Mouse (Mus musculus) embryonic facial prominence, embryonic 14.5 days (tissue): ENCODE measurements at regions not wholly inside any gene's neighbourhood (a gene's known extent, or its start where the extent isn't known, plus 50 kb on each side); places are given as distances from the start of the nearest gene placed in this dataset.
A peak's percentile ranks its signal among the peaks of the same experiment; 100 is the strongest.

ENCODE experiments used
- ATAC-seq: fragments of 200-750 bp; cut with Nextera tagmentation; 2 replicates; pipeline ENCODE4 v1.8.0; 2017; ENCODE audit warnings: low read depth, moderate number of reproducible peaks, moderate TSS enrichment
- DNase-seq: peaks from one replicate; pipeline ENCODE4 v3.0.0-alpha.2; 2015; ENCODE audit warnings: low spot score
- H3K27ac ChIP-seq: fragments of 300-500 bp; sonication (generic); replicated peaks from 2 replicates; pipeline ENCODE4 v1.5.1; 2014; ENCODE audit warnings: low read depth, mild to moderate bottlenecking, low read length, moderate library complexity
- H3K27me3 ChIP-seq: fragments of 300-500 bp; sonication (generic); replicated peaks from 2 replicates; pipeline ENCODE4 v1.6.1; 2014; ENCODE audit warnings: low read length; ENCODE audit not compliant: control insufficient read depth, insufficient read depth
- H3K36me3 ChIP-seq: fragments of 300-500 bp; sonication (generic); 2 replicates; pipeline ENCODE4 v1.6.1; 2014; ENCODE audit warnings: low read length, mixed read lengths; ENCODE audit not compliant: control insufficient read depth, insufficient read depth
- H3K4me1 ChIP-seq: fragments of 300-500 bp; sonication (generic); 2 replicates; pipeline ENCODE4 v1.6.1; 2014; ENCODE audit warnings: antibody characterized with exemption, low read length; ENCODE audit not compliant: control insufficient read depth, insufficient read depth
- H3K4me2 ChIP-seq: fragments of 300-500 bp; sonication (generic); 2 replicates; pipeline ENCODE4 v1.6.1; 2014; ENCODE audit warnings: low read depth, mild to moderate bottlenecking, low read length, moderate library complexity, mixed read lengths
- H3K4me3 ChIP-seq: fragments of 300-500 bp; sonication (generic); 2 replicates; pipeline ENCODE4 v1.5.1; 2014; ENCODE audit warnings: low read depth, mild to moderate bottlenecking, low read length
- H3K9ac ChIP-seq: fragments of 300-500 bp; sonication (generic); 2 replicates; pipeline ENCODE4 v1.6.1; 2014; ENCODE audit warnings: low read depth, mild to moderate bottlenecking, low read length, moderate library complexity, mixed read lengths
- H3K9me3 ChIP-seq: fragments of 300-500 bp; sonication (generic); 2 replicates; pipeline ENCODE4 v1.6.1; 2016; ENCODE audit warnings: low read length; ENCODE audit not compliant: control insufficient read depth
- whole genome bisulfite sequencing: fragments of 180-500 bp; shearing (Covaris S2); extraction: QIAGEN DNeasy Blood & Tissue Kit; methylation state at CpG from one replicate; pipeline ENCODE4 v1.1.7; 2014; 5-methylcytosine and 5-hydroxymethylcytosine counted together

GRCm38 (mm10) chr6:100939042-100939441, 105.6 kb downstream of the Ppp4r2 start:
- peak; percentile 85 for DNase-seq
- Histone ChIP-seq H3K27me3 (no peaks in the 10 kb centered on the region), H3K9ac (no peak overlapping the region), H3K4me3 (no peak overlapping the region), H3K4me2 (peak overlapping the region; percentile 2; the same call in 1 of the 2 replicates), H3K27ac (no peak overlapping the region), H3K4me1 (peaks cover 6% of the 10 kb centered on the region; the same call in 1 of the 2 replicates), H3K36me3 (no peaks in the 10 kb centered on the region), H3K9me3 (no peaks in the 10 kb centered on the region)
- WGBS: 44% methylated on average over 12 of the region's 12 CpGs
- peak; percentile 78 for ATAC-seq

- peaks cover 6% of the 10 kb centered on the region; the same call in 1 of the 2 replicates for H3K4me1 ChIP-seq
- H3K4me2 ChIP-seq: no peak overlapping the region
- ATAC-seq (no peak), DNase-seq (no peak)
- no peak overlapping the region for H3K27ac ChIP-seq
- no peak overlapping the region for H3K4me3 ChIP-seq
- no peak overlapping the region for H3K9ac ChIP-seq
- WGBS: 72% methylated on average over 5 of the region's 5 CpGs
- no peaks in the 10 kb centered on the region for H3K27me3 ChIP-seq
- H3K36me3 ChIP-seq: no peaks in the 10 kb centered on the region
- H3K9me3 ChIP-seq: no peaks in the 10 kb centered on the region
These were observed 106.3 kb downstream of the Ppp4r2 start for GRCm38 (mm10) chr6:100939766-100940165.

- no peak overlapping the region for H3K4me2 ChIP-seq
- no peak for ATAC-seq
- H3K4me1 ChIP-seq: peaks cover 6% of the 10 kb centered on the region; the same call in 1 of the 2 replicates
- H3K9ac ChIP-seq: no peak overlapping the region
- no peak overlapping the region for H3K4me3 ChIP-seq
- no peaks in the 10 kb centered on the region for H3K36me3 ChIP-seq
- H3K27me3 ChIP-seq: no peaks in the 10 kb centered on the region
- no peaks in the 10 kb centered on the region for H3K9me3 ChIP-seq
- no peak overlapping the region for H3K27ac ChIP-seq
- no peak for DNase-seq
- 75% methylated on average over 2 of the region's 2 CpGs for WGBS
These were observed 108.3 kb downstream of the Ppp4r2 start for GRCm38 (mm10) chr6:100941686-100942085.

- DNase-seq (no peak), ATAC-seq (no peak)
- Histone ChIP-seq H3K9me3 (no peaks in the 10 kb centered on the region), H3K4me3 (no peak overlapping the region), H3K27ac (no peak overlapping the region), H3K9ac (no peak overlapping the region), H3K4me2 (no peak overlapping the region), H3K4me1 (peaks cover 8% of the 10 kb centered on the region; the same call in 1 of the 2 replicates), H3K27me3 (no peaks in the 10 kb centered on the region), H3K36me3 (no peaks in the 10 kb centered on the region)
- 82% methylated on average over 6 of the region's 6 CpGs for WGBS
These were observed 109.5 kb downstream of the Ppp4r2 start for GRCm38 (mm10) chr6:100942956-100943355.

GRCm38 (mm10) chr6:100945796-100946195, 112.4 kb downstream of the Ppp4r2 start:
- Histone ChIP-seq H3K9ac (no peak overlapping the region), H3K27me3 (no peaks in the 10 kb centered on the region), H3K4me1 (0 out of 2 replicates have a peak, but pooled peaks cover 3% of the 10 kb centered on the region), H3K27ac (no peak overlapping the region), H3K4me2 (no peak overlapping the region), H3K9me3 (no peaks in the 10 kb centered on the region), H3K4me3 (no peak overlapping the region), H3K36me3 (no peaks in the 10 kb centered on the region)
- DNase-seq (peak; percentile 17), ATAC-seq (no peak)
- WGBS: 76% methylated on average over 2 of the region's 2 CpGs

- ATAC-seq: no peak
These were observed 114.9 kb downstream of the Ppp4r2 start for GRCm38 (mm10) chr6:100948340-100948739.

GRCm38 (mm10) chr6:100951646-100952045, 118.2 kb downstream of the Ppp4r2 start:
- no peaks in the 10 kb centered on the region for H3K27me3 ChIP-seq

More at GRCm38 (mm10) chr6:100948340-100948739, 114.9 kb downstream of the Ppp4r2 start:
- Histone ChIP-seq H3K9ac (no peak overlapping the region), H3K27ac (no peak overlapping the region), H3K4me1 (0 out of 2 replicates have a peak, but pooled peaks cover 3% of the 10 kb centered on the region), H3K4me3 (no peak overlapping the region), H3K36me3 (no peaks in the 10 kb centered on the region), H3K4me2 (no peak overlapping the region), H3K27me3 (no peaks in the 10 kb centered on the region), H3K9me3 (no peaks in the 10 kb centered on the region)
- 44% methylated on average over 7 of the region's 7 CpGs for WGBS
- DNase-seq: no peak

GRCm38 (mm10) chr6:100952470-100952869, 119.0 kb downstream of the Ppp4r2 start:
- no peak for ATAC-seq
- Histone ChIP-seq H3K4me2 (no peak overlapping the region), H3K9ac (no peak overlapping the region), H3K27me3 (no peaks in the 10 kb centered on the region), H3K27ac (no peak overlapping the region), H3K9me3 (no peaks in the 10 kb centered on the region), H3K36me3 (no peaks in the 10 kb centered on the region), H3K4me3 (no peak overlapping the region), H3K4me1 (0 out of 2 replicates have a peak, but pooled peaks cover 3% of the 10 kb centered on the region)
- no peak for DNase-seq

More at GRCm38 (mm10) chr6:100951646-100952045, 118.2 kb downstream of the Ppp4r2 start:
- H3K9ac ChIP-seq: no peak overlapping the region
- H3K4me3 ChIP-seq: no peak overlapping the region
- no peak overlapping the region for H3K27ac ChIP-seq
- 86% methylated on average over 5 of the region's 5 CpGs for WGBS
- no peaks in the 10 kb centered on the region for H3K9me3 ChIP-seq
- ATAC-seq (no peak), DNase-seq (no peak)
- no peaks in the 10 kb centered on the region for H3K36me3 ChIP-seq
- no peak overlapping the region for H3K4me2 ChIP-seq
- H3K4me1 ChIP-seq: 0 out of 2 replicates have a peak, but pooled peaks cover 3% of the 10 kb centered on the region

- Histone ChIP-seq H3K27ac (no peak overlapping the region), H3K4me3 (no peak overlapping the region), H3K9me3 (no peaks in the 10 kb centered on the region), H3K4me1 (no peaks in the 10 kb centered on the region), H3K27me3 (no peaks in the 10 kb centered on the region), H3K36me3 (no peaks in the 10 kb centered on the region), H3K9ac (no peak overlapping the region), H3K4me2 (no peak overlapping the region)
- ATAC-seq: no peak
- 88% methylated on average over 10 of the region's 10 CpGs for WGBS
- DNase-seq: no peak
These were observed 121.1 kb downstream of the Ppp4r2 start for GRCm38 (mm10) chr6:100954563-100954962.
